Mouse (Mus musculus): ENCODE data around the gene Cd180. TPM values are rescaled to one million over a fixed set of nuclear protein-coding genes. Genes with fewer than 3 reads are reported as not detected.
"Not testable (repeated sequence)": the region's sequence is repeated elsewhere in the genome, so short reads cannot be mapped to it uniquely, and the experiment has no call there.

Gene Cd180
- total RNA-seq, 2 experiments from 2014 or later, result 49.9 to 239 TPM

- no peak for ATAC-seq (ENCODE audit: poor library complexity, severe bottlenecking)
Measured at GRCm38 (mm10) chr13:102674083-102674482, 19.3 kb upstream of the Cd180 start.

DNA sequence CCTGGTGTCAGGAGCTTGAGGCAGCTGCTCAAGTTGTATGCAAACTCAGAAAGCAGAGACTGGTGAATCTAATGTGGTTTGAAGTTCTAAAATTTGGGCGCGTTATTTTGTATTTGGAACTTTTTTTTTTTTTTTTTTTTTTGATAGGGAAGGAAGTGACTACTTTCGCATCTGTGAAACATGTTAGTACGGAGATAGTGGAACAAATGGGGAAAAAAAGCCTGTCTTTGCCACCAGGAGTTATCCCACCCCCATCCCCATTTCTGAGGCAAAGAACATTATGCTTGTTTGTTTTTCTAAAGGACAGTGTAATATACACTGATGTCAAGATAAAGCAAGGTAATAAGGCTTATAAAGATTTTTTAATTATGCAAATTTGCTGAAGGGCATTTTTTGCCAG lies 15.8 kb upstream of the Cd180 start:
- not testable (repeated sequence) for ATAC-seq (ENCODE audit: poor library complexity, severe bottlenecking)

DNA sequence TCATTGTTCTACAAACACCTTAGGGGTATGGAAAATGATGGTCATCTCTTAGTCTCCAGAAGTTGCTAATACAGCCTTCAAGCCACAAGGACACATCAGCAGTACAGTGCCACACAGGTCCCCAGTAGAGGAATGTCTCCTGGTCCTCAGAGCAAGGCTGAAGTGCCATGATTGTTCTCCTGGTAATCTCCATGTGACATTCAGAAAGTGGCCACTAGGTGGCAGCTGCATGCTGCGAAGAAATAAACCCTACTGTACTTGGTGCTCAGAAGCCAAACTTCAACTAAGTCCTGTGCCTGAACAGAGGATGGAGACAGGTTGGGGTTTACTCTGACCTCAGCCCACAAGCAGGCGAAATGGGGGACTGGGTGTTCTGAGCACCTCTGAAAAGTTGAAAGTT lies 14.9 kb upstream of the Cd180 start:
- ATAC-seq (ENCODE audit: poor library complexity, severe bottlenecking), result peak; percentile 98

GRCm38 (mm10) chr13:102684890-102685289 lies 8.5 kb upstream of the Cd180 start:
- ATAC-seq (ENCODE audit: poor library complexity, severe bottlenecking), result no peak

GRCm38 (mm10) chr13:102688121-102688520 lies 5.2 kb upstream of the Cd180 start:
- peak; percentile 49 for ATAC-seq (ENCODE audit: poor library complexity, severe bottlenecking)

DNA sequence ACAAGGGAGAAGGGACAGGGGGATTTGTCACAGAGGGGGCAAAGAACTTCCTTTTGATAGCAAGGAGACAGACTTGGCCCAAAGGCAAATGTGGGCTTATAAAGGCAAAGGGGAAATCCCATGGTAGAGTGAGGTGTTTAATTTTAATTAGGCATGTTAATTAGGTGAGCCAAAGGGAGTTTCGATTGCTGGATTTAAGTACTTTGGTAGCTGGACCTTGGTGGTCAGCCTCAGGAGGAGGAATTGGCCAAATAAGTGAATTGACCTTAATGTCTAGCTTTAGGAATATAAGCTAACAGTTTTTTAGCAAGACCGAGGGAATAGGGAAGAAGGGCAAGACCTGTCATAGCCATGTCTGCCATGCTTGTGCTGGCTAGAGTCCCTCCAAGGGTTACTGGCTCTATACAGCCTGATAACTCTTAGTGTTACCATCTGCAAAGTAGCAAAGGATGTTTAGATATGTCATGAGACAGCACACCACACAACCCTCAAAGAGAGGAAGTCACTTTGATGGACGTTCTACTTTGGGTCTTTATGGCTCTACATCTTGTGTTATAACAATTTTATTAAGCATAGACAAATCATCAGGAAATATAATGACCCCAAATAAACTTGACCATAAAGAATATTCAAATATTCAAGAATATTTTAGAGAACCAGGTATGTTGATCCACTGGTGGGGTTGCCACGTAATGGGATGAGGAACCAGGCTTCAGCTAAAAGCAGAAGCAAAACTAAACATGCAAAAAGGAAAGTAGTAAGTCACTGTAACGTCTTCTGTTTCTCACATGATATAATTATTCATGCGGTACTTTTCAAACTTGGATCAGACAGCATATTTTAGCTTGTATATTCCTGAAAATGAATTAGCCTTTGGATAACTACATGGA lies 3.9 kb upstream of the Cd180 start:
- peak; percentile 67 for ATAC-seq (ENCODE audit: poor library complexity, severe bottlenecking)

GRCm38 (mm10) chr13:102690184-102690583 lies 3.2 kb upstream of the Cd180 start:
- ATAC-seq (ENCODE audit: poor library complexity, severe bottlenecking), result no peak

- ATAC-seq (ENCODE audit: poor library complexity, severe bottlenecking), result no peak
Measured at GRCm38 (mm10) chr13:102691408-102692150, 1.8 kb upstream of the Cd180 start.

DNA sequence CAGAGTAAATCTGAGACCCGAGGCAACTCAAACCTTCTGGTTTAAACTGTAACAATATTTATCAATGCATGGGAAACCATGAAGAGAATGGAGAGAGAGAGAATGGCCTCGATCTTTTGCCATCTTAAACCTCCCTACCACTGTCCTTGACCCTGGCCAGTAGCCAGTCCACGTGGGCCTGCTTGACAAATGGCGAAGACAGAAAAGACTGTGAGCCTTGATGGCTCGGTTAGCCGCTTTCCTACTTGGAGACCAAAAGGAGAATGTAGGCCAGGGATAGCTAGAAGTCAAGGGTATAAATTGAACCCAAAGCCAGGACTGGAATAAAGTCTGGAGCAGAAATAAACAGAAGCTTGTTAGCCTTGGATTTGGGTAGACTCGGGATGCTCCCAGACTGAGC lies 796 bp downstream of the Cd180 start:
- no peak for ATAC-seq (ENCODE audit: poor library complexity, severe bottlenecking)

DNA sequence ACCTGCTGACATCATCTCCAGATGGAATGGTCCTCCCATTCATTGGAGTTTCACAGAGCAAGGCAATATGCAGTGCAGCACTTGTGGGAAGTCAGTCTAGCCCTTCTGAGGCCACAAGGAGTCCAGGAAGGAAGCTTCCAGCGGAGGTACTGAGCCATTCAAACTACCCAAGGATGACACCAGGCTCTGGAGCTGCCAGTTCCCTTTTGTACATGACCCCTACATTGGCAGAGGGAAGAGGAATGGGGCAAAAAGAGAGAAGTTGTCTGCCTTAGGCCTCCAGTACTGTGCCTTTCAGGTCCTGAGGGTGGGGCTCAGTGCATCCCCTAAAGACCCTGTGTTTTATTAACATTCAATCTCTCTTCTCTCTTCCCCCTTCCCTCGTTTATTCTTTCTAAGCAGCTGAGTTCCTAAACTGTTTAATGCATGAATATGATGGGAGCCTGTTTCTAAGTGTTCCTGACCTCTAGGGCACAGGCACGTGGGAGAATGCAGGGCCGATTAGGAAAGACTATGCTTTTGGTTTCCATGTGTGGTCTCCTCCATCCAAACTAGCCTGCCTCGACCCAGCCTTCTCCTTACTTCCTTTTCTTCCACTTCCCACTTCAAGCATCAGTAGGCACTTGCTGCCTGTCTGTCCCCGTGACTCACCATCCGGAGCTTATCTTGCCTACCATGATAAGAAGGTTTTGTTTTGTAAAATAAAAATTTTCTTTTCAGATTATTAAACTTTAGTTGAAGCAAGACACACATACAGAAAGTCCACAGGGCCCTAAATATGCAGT lies 2.0 kb downstream of the Cd180 start:
- peak; percentile 74 for ATAC-seq (ENCODE audit: poor library complexity, severe bottlenecking)

GRCm38 (mm10) chr13:102698335-102698734 lies 5.0 kb downstream of the Cd180 start:
- ATAC-seq (ENCODE audit: poor library complexity, severe bottlenecking), result no peak

- no peak for ATAC-seq (ENCODE audit: poor library complexity, severe bottlenecking)
Measured at GRCm38 (mm10) chr13:102698751-102699323, 5.5 kb downstream of the Cd180 start.

GRCm38 (mm10) chr13:102700176-102700575 lies 6.8 kb downstream of the Cd180 start:
- peak; percentile 36 for ATAC-seq (ENCODE audit: poor library complexity, severe bottlenecking)

DNA sequence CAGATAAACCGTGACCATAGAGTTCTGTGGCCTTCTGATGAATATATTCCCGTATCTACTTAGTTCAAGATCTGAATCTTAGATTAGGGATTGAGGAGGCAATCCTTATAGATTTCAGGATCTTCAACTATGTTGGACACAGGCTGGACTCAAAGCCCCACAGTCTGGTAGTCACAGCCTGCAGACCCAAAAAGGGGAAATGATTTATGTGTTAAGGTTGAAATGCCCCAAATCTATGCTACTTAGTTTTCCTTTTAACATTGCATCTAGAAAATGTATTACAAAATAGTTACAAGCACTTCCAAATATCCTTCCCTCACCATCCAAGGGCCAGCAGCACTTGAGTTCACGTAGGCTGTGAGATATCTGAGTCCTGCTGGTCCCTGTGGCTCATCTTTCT lies 7.4 kb downstream of the Cd180 start:
- ATAC-seq (ENCODE audit: poor library complexity, severe bottlenecking), result peak; percentile 53

GRCm38 (mm10) chr13:102716973-102717372 lies 23.6 kb downstream of the Cd180 start:
- peak; percentile 87 for ATAC-seq (ENCODE audit: poor library complexity, severe bottlenecking)

DNA sequence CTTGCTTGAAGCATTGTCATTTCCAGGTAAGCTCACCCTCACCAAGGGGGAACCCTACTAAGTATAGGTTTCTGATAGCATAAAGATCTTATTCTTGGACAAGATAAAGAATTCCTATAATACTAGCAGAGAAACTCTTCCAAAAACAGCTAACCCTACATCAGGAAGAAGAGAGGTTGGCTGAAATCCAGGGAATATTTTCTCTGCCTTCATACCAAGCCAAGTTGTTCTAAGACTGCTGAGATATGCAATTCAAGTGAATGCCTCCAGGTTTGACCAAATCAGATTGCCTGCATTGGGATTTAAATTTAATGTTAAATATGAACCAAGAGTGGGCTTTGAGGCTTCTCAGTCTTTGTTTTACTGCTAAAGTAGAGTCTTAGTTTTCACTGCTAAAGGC lies 32.1 kb downstream of the Cd180 start:
- ATAC-seq (ENCODE audit: poor library complexity, severe bottlenecking), result no peak

DNA sequence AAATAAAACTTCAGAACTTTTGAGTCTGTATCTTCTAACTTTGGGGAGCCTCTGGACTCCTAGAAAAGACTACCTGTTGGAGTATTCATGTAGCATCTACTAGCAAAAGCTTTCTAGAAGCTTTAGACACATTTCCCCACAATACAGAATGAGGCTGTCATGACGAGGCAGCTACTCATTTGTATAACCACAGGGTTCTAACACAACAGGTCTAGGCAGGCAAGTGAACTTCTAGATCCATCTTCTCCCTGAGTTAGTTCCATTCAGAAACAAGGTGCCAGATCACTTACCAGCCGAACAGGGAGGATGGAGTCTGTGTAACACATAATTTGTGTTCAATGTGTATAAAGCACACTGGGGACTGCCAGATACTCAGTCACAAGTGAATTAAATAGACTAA lies 32.5 kb downstream of the Cd180 start:
- ATAC-seq (ENCODE audit: poor library complexity, severe bottlenecking), result no peak

DNA sequence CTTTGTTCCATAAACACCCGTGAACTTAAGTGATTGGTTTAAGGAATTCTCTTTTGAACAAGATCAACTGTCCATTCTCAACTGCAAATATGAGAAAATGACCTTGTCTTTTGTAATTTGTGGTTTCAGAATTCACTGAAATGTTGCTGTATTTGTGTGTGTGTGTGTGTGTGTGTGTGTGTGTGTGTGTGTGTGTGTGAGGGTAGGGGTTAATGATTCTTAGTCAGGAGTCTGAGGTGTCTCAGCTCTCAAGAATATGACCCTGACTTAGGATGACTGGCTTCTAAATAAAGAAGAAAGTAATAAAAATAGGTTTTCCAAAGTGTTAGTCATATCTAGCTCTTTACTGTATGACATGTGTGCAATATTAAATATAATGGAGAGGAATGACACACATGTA lies 33.5 kb downstream of the Cd180 start:
- ATAC-seq (ENCODE audit: poor library complexity, severe bottlenecking), result no peak

DNA sequence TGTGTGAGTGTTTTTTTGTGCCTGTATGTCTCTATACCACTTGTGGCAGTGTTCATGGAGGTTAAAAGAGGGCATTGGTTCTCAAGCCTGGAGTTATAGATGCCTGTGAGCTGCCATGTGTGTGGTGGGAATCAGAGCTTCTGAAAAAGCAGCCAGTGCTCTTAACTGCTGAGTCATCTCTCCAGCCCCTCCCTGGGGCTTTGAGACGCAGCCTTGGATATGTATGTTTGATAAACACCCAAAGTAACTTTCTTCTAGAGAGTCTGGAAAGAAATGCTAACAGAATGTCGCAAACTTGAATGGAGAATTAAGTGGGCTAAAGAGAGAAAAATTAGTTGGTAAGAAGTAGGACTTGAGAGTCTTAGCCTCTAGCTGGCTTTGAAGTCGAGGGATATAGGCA lies 34.7 kb downstream of the Cd180 start:
- no peak for ATAC-seq (ENCODE audit: poor library complexity, severe bottlenecking)

- ATAC-seq (ENCODE audit: poor library complexity, severe bottlenecking), result not testable (repeated sequence)
Measured at GRCm38 (mm10) chr13:102728951-102729350, 35.6 kb downstream of the Cd180 start.

GRCm38 (mm10) chr13:102733063-102733462 lies 39.7 kb downstream of the Cd180 start:
- no peak for ATAC-seq (ENCODE audit: poor library complexity, severe bottlenecking)

Measured in megakaryocyte, adult 5-6 weeks (primary cell).